Mouse (Mus musculus) CH12.LX (cell line): ENCODE results near the gene Ppard. TPM values are rescaled to one million over a fixed set of nuclear protein-coding genes. Genes with fewer than 3 reads are reported as not detected.

Experiments used
- DNase-seq: peaks from one replicate; pipeline ENCODE4 v3.0.0-alpha.2; 2013; ENCODE audit errors: extremely low read depth
- H3K27ac ChIP-seq: 2 replicates; pipeline ENCODE4 v1.5.1; 2012; ENCODE audit warnings: low read depth, mild to moderate bottlenecking, control low read depth, moderate library complexity; ENCODE audit not compliant: insufficient read depth
- H3K27me3 ChIP-seq: replicated peaks from 2 replicates; pipeline ENCODE3; 2012; ENCODE audit warnings: inconsistent platforms
- H3K36me3 ChIP-seq, 2 experiments: replicated peaks in 1 of 2; 2 replicates each; pipeline versions ENCODE3 to v1.6.1; 2012; ENCODE audit warnings: inconsistent platforms in 1 of 2, low read length in 1 of 2, mild to moderate bottlenecking in 1 of 2, mixed read lengths in 1 of 2, moderate library complexity in 1 of 2; ENCODE audit not compliant: control insufficient read depth in 1 of 2, insufficient read depth in 1 of 2
- H3K4me1 ChIP-seq, 2 experiments: 2 replicates each; pipeline ENCODE4 v1.6.1; 2012; ENCODE audit warnings: inconsistent platforms in 1 of 2, moderate library complexity in 1 of 2; ENCODE audit not compliant: insufficient read depth in 2 of 2, control insufficient read depth in 1 of 2
- H3K4me2 ChIP-seq: 2 replicates; pipeline ENCODE4 v1.6.1; 2012; ENCODE audit warnings: low read depth, mild to moderate bottlenecking, control low read depth; ENCODE audit not compliant: poor library complexity, insufficient read depth, severe bottlenecking
- H3K4me3 ChIP-seq, 3 experiments: fragments of 150-350 bp in 1 of 3; sonication (generic) in 1 of 3; replicated peaks in 1 of 3; 2 replicates each; pipeline versions ENCODE3 to v1.5.1; 2011 to 2012; ENCODE audit warnings: low read depth in 2 of 3, low read length in 2 of 3, mild to moderate bottlenecking in 2 of 3, moderate library complexity in 2 of 3, control low read depth in 1 of 3, improper control_type of control experiment in 1 of 3, inconsistent platforms in 1 of 3, mixed read lengths in 1 of 3; ENCODE audit not compliant: poor library complexity in 1 of 3
- H3K79me2 ChIP-seq: replicated peaks from 2 replicates; pipeline ENCODE4 v1.6.1; 2012; ENCODE audit warnings: mild to moderate bottlenecking, moderate library complexity; ENCODE audit not compliant: control insufficient read depth, poor library complexity, insufficient read depth, severe bottlenecking; ENCODE audit errors: extremely low read depth
- H3K9ac ChIP-seq: 2 replicates; pipeline ENCODE4 v1.6.1; 2012; ENCODE audit warnings: low read depth, mild to moderate bottlenecking, control low read depth, moderate library complexity; ENCODE audit not compliant: insufficient read depth
- H3K9me3 ChIP-seq: replicated peaks from 2 replicates; pipeline ENCODE3; 2012; ENCODE audit warnings: low read length, inconsistent platforms, mixed read lengths
- BHLHE40 ChIP-seq: IDR thresholded peaks from 2 replicates; pipeline ENCODE4 v1.6.1; 2011; ENCODE audit warnings: mild to moderate bottlenecking, low read depth, low read length, improper control_type of control experiment
- CHD2 ChIP-seq: IDR thresholded peaks from 2 replicates; pipeline ENCODE4 v1.6.1; 2011; ENCODE audit warnings: low read length, improper control_type of control experiment
- CTCF ChIP-seq, 2 experiments: IDR thresholded peaks in 1 of 2; conservative IDR thresholded peaks in 1 of 2; 2 replicates each; pipeline ENCODE4 v1.5.1; 2011 to 2012; ENCODE audit warnings: low read depth in 2 of 2, low read length in 2 of 2, improper control_type of control experiment in 1 of 2, inconsistent platforms in 1 of 2, mild to moderate bottlenecking in 1 of 2, moderate library complexity in 1 of 2
- E2F4 ChIP-seq: IDR thresholded peaks from 2 replicates; pipeline ENCODE4 v1.6.1; 2011; ENCODE audit warnings: low read depth, low read length, improper control_type of control experiment; ENCODE audit not compliant: insufficient replicate concordance
- ELF1 ChIP-seq: IDR thresholded peaks from 2 replicates; pipeline ENCODE4 v1.6.1; 2014; ENCODE audit warnings: low read depth, mild to moderate bottlenecking, inconsistent platforms, low read length, improper control_type of control experiment
- HCFC1 ChIP-seq: IDR thresholded peaks from 2 replicates; pipeline ENCODE4 v1.6.1; 2012; ENCODE audit warnings: low read depth, mild to moderate bottlenecking, inconsistent platforms, low read length, improper control_type of control experiment
- IRF4 ChIP-seq: IDR thresholded peaks from 2 replicates; pipeline ENCODE4 v1.6.1; 2014; ENCODE audit warnings: low read depth, mild to moderate bottlenecking, inconsistent platforms, low read length, improper control_type of control experiment
- MXI1 ChIP-seq: IDR thresholded peaks from 2 replicates; pipeline ENCODE4 v1.6.1; 2011; ENCODE audit warnings: mild to moderate bottlenecking, low read depth, low read length, improper control_type of control experiment
- MYC ChIP-seq: IDR thresholded peaks from 2 replicates; pipeline ENCODE4 v1.6.1; 2011; ENCODE audit warnings: low read depth, mild to moderate bottlenecking, improper control_type of control experiment, low read length
- NELFE ChIP-seq: IDR thresholded peaks from 2 replicates; pipeline ENCODE4 v1.6.1; 2011; ENCODE audit warnings: low read depth, low read length, improper control_type of control experiment
- NRF1 ChIP-seq: IDR thresholded peaks from 2 replicates; pipeline ENCODE4 v1.6.1; 2014; ENCODE audit warnings: low read depth, mild to moderate bottlenecking, inconsistent platforms, low read length, improper control_type of control experiment, moderate library complexity
- PAX5 ChIP-seq: IDR thresholded peaks from 2 replicates; pipeline ENCODE4 v1.6.1; 2012; ENCODE audit warnings: low read length, inconsistent platforms, mixed read lengths
- RAD21 ChIP-seq: IDR thresholded peaks from 2 replicates; pipeline ENCODE4 v1.6.1; 2011; ENCODE audit warnings: low read depth, mild to moderate bottlenecking, low read length, improper control_type of control experiment, moderate library complexity
- RCOR1 ChIP-seq: conservative IDR thresholded peaks from 2 replicates; pipeline ENCODE4 v1.6.1; 2012; ENCODE audit warnings: low read depth, mild to moderate bottlenecking, inconsistent platforms, low read length, improper control_type of control experiment
- SMC3 ChIP-seq: IDR thresholded peaks from 2 replicates; pipeline ENCODE4 v1.6.1; 2011; ENCODE audit warnings: low read depth, low read length, improper control_type of control experiment
- UBTF ChIP-seq: IDR thresholded peaks from 2 replicates; pipeline ENCODE4 v1.6.1; 2012; ENCODE audit warnings: low read depth, mild to moderate bottlenecking, inconsistent platforms, low read length, improper control_type of control experiment, moderate library complexity
- USF2 ChIP-seq: conservative IDR thresholded peaks from 2 replicates; pipeline ENCODE4 v1.6.1; 2011; ENCODE audit warnings: low read depth, low read length, improper control_type of control experiment
- ZKSCAN1 ChIP-seq: IDR thresholded peaks from 2 replicates; pipeline ENCODE4 v1.6.1; 2012; ENCODE audit warnings: low read depth, inconsistent platforms, low read length, improper control_type of control experiment, borderline replicate concordance
- dilution Hi-C: fragments of 300-500 bp; cut with MboI; formaldehyde crosslinking; loops from 2 replicates; pipeline ENCODE4 v1.14.3; 2020; ENCODE audit warnings: low sequenced_read_pairs; ENCODE audit not compliant: extremely low pct_unique_long_range_greater_than_20kb, extremely low pct_ligation_motif_present
- in situ Hi-C: fragments of 300-500 bp; cut with MboI; formaldehyde crosslinking; loops from 3 replicates; pipeline ENCODE4 v1.14.3; 2019; ENCODE audit warnings: low sequenced_read_pairs, low pct_ligation_motif_present, low pct_unique_long_range_greater_than_20kb, mixed read lengths
- polyA plus RNA-seq: library from polyadenylated mRNA; unstranded; fragments of >175 nt; gene quantifications from 2 replicates; pipeline ENCODE4 v1.2.1, GENCODE M21; 2012; ENCODE audit warnings: low read depth; ENCODE audit not compliant: insufficient read length
- total RNA-seq, 2 experiments: library from RNA; depleted of rRNA; stranded (reverse); fragments of 300-350 nt in 1 of 2; fragments of >200 nt in 1 of 2; gene quantifications; 2 replicates each; pipeline ENCODE4 v1.2.3; 2012 to 2014

Gene Ppard
- total and polyA plus RNA-seq, 3 experiments, result 2.9 to 15.5 (median 7.3) TPM

GRCm38 (mm10) chr17:28201982-28202381 lies 30.5 kb upstream of the Ppard start:
- Histone ChIP-seq H3K4me2 (no peak overlapping the region), H3K4me1 (peaks cover 25 to 39% of the 10 kb centered on the region in 2 experiments), H3K36me3 (peaks cover 27 to 49% of the 10 kb centered on the region in 2 experiments), H3K27me3 (no peaks in the 10 kb centered on the region), H3K79me2 (no peaks in the 10 kb centered on the region), H3K9me3 (no peaks in the 10 kb centered on the region), H3K9ac (no peak overlapping the region), H3K27ac (no peak overlapping the region), H3K4me3 (no peak overlapping the region)
- dilution Hi-C loops (no loop called here), in situ Hi-C loops (loop anchor here (25.0 kb wide), 1 partner anchor 310 kb away; the partner anchor contains the start of gene Fkbp5)
- no peak for TF ChIP-seq NRF1
- no peak for TF ChIP-seq NELFE
- TF ChIP-seq ELF1, result no peak
- no peak for TF ChIP-seq CHD2
- TF ChIP-seq ZKSCAN1, result no peak
- TF ChIP-seq PAX5, result no peak
- TF ChIP-seq UBTF, result no peak
- TF ChIP-seq BHLHE40, result no peak
- no peak for TF ChIP-seq E2F4
- no peak for TF ChIP-seq HCFC1
- no peak for TF ChIP-seq USF2
- no peak for TF ChIP-seq MXI1
- no peak for DNase-seq

- no peak overlapping the region for H3K4me3 ChIP-seq
- TF ChIP-seq SMC3 (peak; percentile 76), MYC (peak; percentile 32; the same call in 1 of the 2 replicates), RCOR1 (no peak), NRF1 (peak; percentile 16; the same call in 1 of the 2 replicates), RAD21 (peak; percentile 73), CTCF (conservative IDR thresholded peaks at IDR 0.05 in 1 of 2, IDR thresholded peaks at IDR 0.05 in 1 of 2; ENCODE audit: low read depth in 2 of 2, low read length in 2 of 2) (peak; percentile 76 to 86), IRF4 (no peak)
- in situ Hi-C loops, result loop anchor here (25.0 kb wide), 1 partner anchor 308 kb away; the partner anchor contains the start of gene Fkbp5
- H3K27me3 ChIP-seq, result no peaks in the 10 kb centered on the region
- H3K4me1 ChIP-seq, result peaks cover 25 to 37% of the 10 kb centered on the region in 2 experiments
- H3K4me2 ChIP-seq, result no peak overlapping the region
- peaks cover 24 to 34% of the 10 kb centered on the region in 2 experiments for H3K36me3 ChIP-seq
- dilution Hi-C loops, result no loop called here
- no peak overlapping the region for H3K9ac ChIP-seq
- DNase-seq, result peak; percentile 82
- H3K79me2 ChIP-seq, result peaks cover 11% of the 10 kb centered on the region
- H3K9me3 ChIP-seq, result no peaks in the 10 kb centered on the region
- peak overlapping the region; percentile 86; the same call in 1 of the 2 replicates for H3K27ac ChIP-seq
Measured at GRCm38 (mm10) chr17:28204052-28204720, 28.3 kb upstream of the Ppard start.
